Mouse (Mus musculus) brain, embryonic 14.5 days (tissue): ENCODE measurements at regions not wholly inside any gene's neighbourhood (a gene's known extent, or its start where the extent isn't known, plus 50 kb on each side); places are given as distances from the start of the nearest gene placed in this dataset.

ENCODE experiments used
- CTCF ChIP-seq: fragments of 200-500 bp; IDR thresholded peaks from 2 replicates; pipeline ENCODE4 v1.5.1; 2012; ENCODE audit warnings: inconsistent platforms, mild to moderate bottlenecking, moderate library complexity, borderline replicate concordance; ENCODE audit not compliant: insufficient read depth, insufficient read length; ENCODE audit errors: extremely low read depth
- POLR2A ChIP-seq: fragments of 200-500 bp; IDR thresholded peaks from 2 replicates; pipeline ENCODE4 v1.6.1; 2012; ENCODE audit warnings: mild to moderate bottlenecking, inconsistent platforms, borderline replicate concordance; ENCODE audit not compliant: poor library complexity, insufficient read depth, insufficient read length, severe bottlenecking; ENCODE audit errors: extremely low read depth

GRCm38 (mm10) chr6:117650541-117650940 lies 190.4 kb upstream of the Zfp637 start:
- TF ChIP-seq POLR2A: no peak
- TF ChIP-seq CTCF: no peak
